Mouse (Mus musculus) stomach, postnatal 0 days (tissue): ENCODE data around the gene Dazl. TPM values are rescaled to one million over a fixed set of nuclear protein-coding genes. Genes with fewer than 3 reads are reported as not detected.

Experiments used
- ATAC-seq: fragments of 200-750 bp; cut with Nextera tagmentation; 2 replicates; pipeline ENCODE4 v1.8.0; 2017; ENCODE audit not compliant: low FRiP score, low TSS enrichment
- DNase-seq: peaks from one replicate; pipeline ENCODE4 v3.0.0-alpha.2; 2016; ENCODE audit warnings: low spot score
- H3K27ac ChIP-seq: fragments of 300-500 bp; sonication (generic); replicated peaks from 2 replicates; pipeline ENCODE4 v1.5.1; 2014; ENCODE audit warnings: mild to moderate bottlenecking, control low read depth
- H3K27me3 ChIP-seq: fragments of 300-500 bp; sonication (generic); 2 replicates; pipeline ENCODE4 v1.6.1; 2014; ENCODE audit warnings: low read length; ENCODE audit not compliant: control insufficient read depth, insufficient read depth
- H3K36me3 ChIP-seq: fragments of 300-500 bp; sonication (generic); 2 replicates; pipeline ENCODE4 v1.6.1; 2014; ENCODE audit warnings: low read length, mixed read lengths; ENCODE audit not compliant: control insufficient read depth, insufficient read depth
- H3K4me1 ChIP-seq: fragments of 300-500 bp; sonication (generic); replicated peaks from 2 replicates; pipeline ENCODE4 v1.6.1; 2014; ENCODE audit warnings: antibody characterized with exemption; ENCODE audit not compliant: control insufficient read depth, insufficient read depth
- H3K4me2 ChIP-seq: fragments of 300-500 bp; sonication (generic); replicated peaks from 2 replicates; pipeline ENCODE4 v1.6.1; 2014; ENCODE audit warnings: low read depth, mild to moderate bottlenecking, control low read depth, moderate library complexity
- H3K4me3 ChIP-seq: fragments of 300-500 bp; sonication (generic); 2 replicates; pipeline ENCODE4 v1.5.1; 2014; ENCODE audit warnings: low read depth, low read length, control low read depth
- H3K9ac ChIP-seq: fragments of 300-500 bp; sonication (generic); 2 replicates; pipeline ENCODE4 v1.6.1; 2014; ENCODE audit warnings: mild to moderate bottlenecking, low read length, control low read depth, mixed read lengths
- H3K9me3 ChIP-seq: fragments of 300-500 bp; sonication (generic); 2 replicates; pipeline ENCODE4 v1.6.1; 2016; ENCODE audit warnings: low read length; ENCODE audit not compliant: control insufficient read depth
- CTCF ChIP-seq: IDR thresholded peaks from 2 replicates; pipeline ENCODE4 v1.5.1; 2016; ENCODE audit warnings: antibody characterized with exemption, low read depth, mild to moderate bottlenecking, moderate library complexity
- EP300 ChIP-seq: optimal IDR thresholded peaks from 2 replicates; pipeline ENCODE3; 2016; ENCODE audit warnings: antibody characterized with exemption
- WGBS: fragments of 180-500 bp; shearing (Covaris S2); extraction: QIAGEN DNeasy Blood & Tissue Kit; methylation state at CpG from one replicate; pipeline ENCODE4 v1.1.7; 2014; 5-methylcytosine and 5-hydroxymethylcytosine counted together
- polyA plus RNA-seq: library from polyadenylated mRNA; unstranded; fragments of >200 nt; fragmentation: Nextera tagmentation; extraction: Ambion mirVana; gene quantifications from 2 replicates; pipeline ENCODE4 v1.2.1, GENCODE M21; 2015

Dazl gene
- polyA plus RNA-seq, result 0.13 and 0.16 TPM in 2 replicates

- ATAC-seq, result peak; percentile 14; the same call in 1 of the 2 replicates
- peak within 1 kb of the TSS; percentile 65 for H3K9ac ChIP-seq
Measured at GRCm38 (mm10) chr17:50293241-50293731, at the start of gene Dazl. Gene Dazl (minus strand): TSS chr17:50293636.

GRCm38 (mm10) chr17:50341850-50342544 is 48.6 kb upstream of the Dazl start:
- TF ChIP-seq EP300, result no peak
- TF ChIP-seq CTCF, result no peak
- Histone ChIP-seq H3K4me2 (no peak overlapping the region), H3K27me3 (no peaks in the 10 kb centered on the region), H3K9ac (no peak overlapping the region), H3K27ac (no peak overlapping the region), H3K4me3 (no peak overlapping the region), H3K36me3 (no peaks in the 10 kb centered on the region), H3K9me3 (no peaks in the 10 kb centered on the region), H3K4me1 (no peaks in the 10 kb centered on the region)
- DNase-seq (no peak), ATAC-seq (no peak)
- WGBS, result 80% methylated on average over 11 of the region's 11 CpGs

More at GRCm38 (mm10) chr17:50293241-50293731, at the start of gene Dazl:
- TF ChIP-seq CTCF (no peak), EP300 (no peak)
- Histone ChIP-seq H3K27ac (peak within 1 kb of the TSS; percentile 75; the same call in 1 of the 2 replicates), H3K4me1 (no peaks in the 10 kb centered on the region), H3K27me3 (no peaks in the 10 kb centered on the region), H3K4me3 (peak within 1 kb of the TSS; percentile 41), H3K9me3 (peaks cover 3% of the 10 kb centered on the region; the same call in 1 of the 2 replicates), H3K36me3 (no peaks in the 10 kb centered on the region), H3K4me2 (peak within 1 kb of the TSS; percentile 63)
- 91% methylated on average over 43 of the region's 43 CpGs for WGBS
- peak; percentile 17 for DNase-seq

- no peaks in the 10 kb centered on the region for H3K36me3 ChIP-seq
- ATAC-seq, result no peak
- TF ChIP-seq EP300 (no peak), CTCF (no peak)
Measured at GRCm38 (mm10) chr17:50338901-50339300, 45.5 kb upstream of the Dazl start.

GRCm38 (mm10) chr17:50335776-50336175 is 42.3 kb upstream of the Dazl start:
- H3K4me1 ChIP-seq, result no peaks in the 10 kb centered on the region
- no peaks in the 10 kb centered on the region for H3K9me3 ChIP-seq
- ATAC-seq (no peak), DNase-seq (no peak)
- H3K4me3 ChIP-seq, result no peak overlapping the region
- H3K27ac ChIP-seq, result no peak overlapping the region
- no peaks in the 10 kb centered on the region for H3K27me3 ChIP-seq
- H3K4me2 ChIP-seq, result no peak overlapping the region
- no peaks in the 10 kb centered on the region for H3K36me3 ChIP-seq
- 75% methylated on average over 2 of the region's 2 CpGs for WGBS
- TF ChIP-seq CTCF (peak; percentile 33), EP300 (no peak)
- no peak overlapping the region for H3K9ac ChIP-seq

More at GRCm38 (mm10) chr17:50338901-50339300, 45.5 kb upstream of the Dazl start:
- WGBS, result 90% methylated on average over 7 of the region's 7 CpGs
- Histone ChIP-seq H3K9me3 (no peaks in the 10 kb centered on the region), H3K4me1 (no peaks in the 10 kb centered on the region), H3K4me2 (no peak overlapping the region), H3K9ac (no peak overlapping the region), H3K27me3 (no peaks in the 10 kb centered on the region), H3K4me3 (no peak overlapping the region), H3K27ac (no peak overlapping the region)
- no peak for DNase-seq

- Histone ChIP-seq H3K9ac (no peak overlapping the region), H3K4me1 (no peaks in the 10 kb centered on the region), H3K9me3 (no peaks in the 10 kb centered on the region), H3K4me3 (no peak overlapping the region), H3K4me2 (no peak overlapping the region), H3K27me3 (no peaks in the 10 kb centered on the region), H3K36me3 (no peaks in the 10 kb centered on the region), H3K27ac (no peak overlapping the region)
- ATAC-seq, result no peak
- no peak for TF ChIP-seq CTCF
- no peak for TF ChIP-seq EP300
- DNase-seq, result no peak
- 72% methylated on average over 5 of the region's 5 CpGs for WGBS
Measured at GRCm38 (mm10) chr17:50334694-50335093, 41.3 kb upstream of the Dazl start.

- ATAC-seq (no peak), DNase-seq (no peak)
- H3K36me3 ChIP-seq, result no peaks in the 10 kb centered on the region
- H3K27ac ChIP-seq, result no peak overlapping the region
- H3K4me2 ChIP-seq, result no peak overlapping the region
- H3K4me1 ChIP-seq, result no peaks in the 10 kb centered on the region
- 76% methylated on average over 7 of the region's 7 CpGs for WGBS
- no peak for TF ChIP-seq EP300
- no peak for TF ChIP-seq CTCF
- no peak overlapping the region for H3K9ac ChIP-seq
- no peaks in the 10 kb centered on the region for H3K27me3 ChIP-seq
- H3K9me3 ChIP-seq, result no peaks in the 10 kb centered on the region
- H3K4me3 ChIP-seq, result no peak overlapping the region
Measured at GRCm38 (mm10) chr17:50332012-50332300, 38.5 kb upstream of the Dazl start.
